Mouse (Mus musculus) right cerebral cortex, postnatal 14 days (tissue): Measurements from ENCODE around the gene Cacng8.
"Not testable (repeated sequence)": the region's sequence is repeated elsewhere in the genome, so short reads cannot be mapped to it uniquely, and the experiment has no call there.

Source experiments
- DNase-seq: peaks from one replicate; pipeline ENCODE4 v3.0.0; 2022

The Cacng8 gene

DNA sequence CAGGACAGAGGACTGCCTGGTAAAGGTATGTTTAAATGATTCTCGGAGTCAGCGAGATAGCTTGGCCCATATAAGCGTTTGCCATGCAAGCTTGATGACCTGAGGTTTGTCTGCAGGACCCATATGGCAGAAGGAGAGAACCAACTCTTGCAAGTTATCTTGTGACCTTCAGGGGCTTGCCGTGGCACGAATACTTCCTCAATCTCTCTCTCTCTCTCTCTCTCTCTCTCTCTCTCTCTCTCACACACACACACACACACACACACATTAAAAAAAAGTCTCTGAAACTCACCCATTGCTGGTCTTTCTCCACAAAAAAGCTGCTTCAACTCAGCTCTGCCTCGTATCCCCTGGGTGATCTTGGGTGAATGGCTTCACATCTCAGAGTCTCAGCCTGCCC, 1.6 kb upstream of the Cacng8 start:
- no peak for DNase-seq

GRCm38 (mm10) chr7:3389444-3390412, 755 bp upstream of the Cacng8 start:
- peak; percentile 87 for DNase-seq

DNA sequence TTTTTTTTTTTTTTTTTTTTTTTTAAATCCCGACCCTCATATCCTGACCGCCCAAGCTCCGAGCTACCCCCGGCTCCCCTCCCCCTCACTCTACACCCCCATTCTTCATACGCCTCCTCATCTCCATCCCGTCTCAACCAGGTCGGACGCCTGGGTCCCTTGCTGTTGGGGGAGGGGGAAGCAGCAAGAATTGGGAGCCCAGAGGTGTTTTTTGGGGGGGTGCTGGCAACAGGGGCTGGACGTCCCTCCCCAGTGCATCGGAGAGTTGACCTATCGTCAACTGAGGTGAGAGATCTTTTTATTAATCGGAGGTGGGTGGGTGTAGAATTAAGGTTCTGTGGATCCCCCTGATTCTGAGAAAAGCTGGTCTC, 583 bp downstream of the Cacng8 start:
- DNase-seq: no peak

GRCm38 (mm10) chr7:3391809-3392208, 1.3 kb downstream of the Cacng8 start:
- DNase-seq: peak; percentile 42

DNA sequence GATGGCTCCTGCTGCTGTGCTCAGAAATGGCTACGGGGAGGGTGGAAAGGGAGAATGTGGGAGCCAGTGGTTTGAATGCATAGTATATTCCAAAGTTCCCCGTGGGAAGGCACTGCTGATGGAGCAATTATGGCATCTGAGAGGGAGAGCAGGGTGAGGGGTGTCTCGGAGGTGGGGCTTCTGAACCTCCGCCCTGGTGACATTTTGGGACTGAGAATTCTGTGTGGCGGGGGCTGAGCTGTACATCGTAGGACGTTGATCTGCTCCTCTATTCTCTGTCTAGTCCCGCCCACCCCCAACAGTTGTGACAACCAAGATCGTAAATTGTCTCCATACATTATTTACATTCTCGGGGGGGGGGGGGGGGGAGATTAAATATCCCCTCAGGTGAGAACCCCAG, 6.9 kb downstream of the Cacng8 start:
- DNase-seq: no peak

- DNase-seq: no peak
Measured at GRCm38 (mm10) chr7:3397797-3398196, 7.3 kb downstream of the Cacng8 start.

DNA sequence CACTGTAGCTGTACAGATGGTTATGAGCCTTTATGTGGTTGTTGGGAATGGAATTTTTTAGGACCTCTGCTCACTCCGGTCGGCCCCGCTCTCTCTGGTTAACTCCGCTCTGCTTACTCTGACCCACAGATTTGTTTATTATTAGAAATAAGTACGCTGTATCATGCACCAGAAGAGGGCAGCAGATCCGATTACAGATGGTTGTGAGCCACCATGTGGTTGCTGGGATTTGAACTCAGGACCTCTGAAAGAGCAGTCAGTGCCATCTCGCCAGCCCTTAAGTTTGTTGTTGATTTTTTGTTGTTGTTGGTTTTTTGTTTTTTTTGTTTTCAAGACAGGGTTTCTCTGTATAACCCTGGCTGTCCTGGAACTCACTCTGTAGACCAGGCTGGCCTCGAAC, 7.9 kb downstream of the Cacng8 start:
- DNase-seq: not testable (repeated sequence)

- DNase-seq: no peak
Measured at GRCm38 (mm10) chr7:3399937-3400336, 9.5 kb downstream of the Cacng8 start.

DNA sequence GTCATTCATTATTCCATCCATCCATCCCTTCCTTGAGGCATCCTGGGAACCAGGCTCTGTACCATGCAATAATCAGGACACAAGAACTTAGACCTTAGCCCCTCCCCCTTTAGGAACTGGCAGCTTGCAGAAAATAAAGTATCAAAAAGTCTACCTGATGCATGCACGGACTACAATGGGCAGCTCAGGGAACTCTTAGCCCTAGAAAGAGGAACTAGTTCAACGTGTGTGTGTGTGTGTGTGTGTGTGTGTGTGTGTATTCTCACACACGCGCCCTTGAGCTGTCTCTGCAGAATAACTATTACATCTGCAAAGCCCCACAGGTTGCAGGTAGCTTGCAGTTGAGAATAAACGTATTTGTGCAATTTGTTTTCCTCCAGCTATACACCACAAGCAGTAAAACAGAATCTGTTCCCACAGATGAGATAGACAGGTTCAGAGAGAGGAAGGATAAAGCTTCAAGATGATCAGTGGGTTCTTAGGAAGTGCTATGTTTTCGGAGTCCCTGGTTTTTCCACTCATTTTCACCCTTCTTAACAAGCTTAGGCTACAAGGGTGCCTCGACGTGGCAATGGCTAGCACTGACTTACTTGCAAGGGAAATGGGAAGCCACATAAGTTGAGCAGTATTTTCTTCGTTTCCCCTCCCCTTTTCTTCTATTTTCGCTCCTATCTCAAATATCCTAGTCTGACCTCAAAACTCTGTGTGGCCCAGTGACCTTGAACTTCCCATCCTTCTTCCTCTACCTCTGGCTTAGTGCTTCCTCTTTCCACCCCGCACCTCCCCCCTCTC, 19.4 kb downstream of the Cacng8 start:
- no peak for DNase-seq

- peak; percentile 48 for DNase-seq
Measured at GRCm38 (mm10) chr7:3411160-3411941, 20.9 kb downstream of the Cacng8 start.

DNA sequence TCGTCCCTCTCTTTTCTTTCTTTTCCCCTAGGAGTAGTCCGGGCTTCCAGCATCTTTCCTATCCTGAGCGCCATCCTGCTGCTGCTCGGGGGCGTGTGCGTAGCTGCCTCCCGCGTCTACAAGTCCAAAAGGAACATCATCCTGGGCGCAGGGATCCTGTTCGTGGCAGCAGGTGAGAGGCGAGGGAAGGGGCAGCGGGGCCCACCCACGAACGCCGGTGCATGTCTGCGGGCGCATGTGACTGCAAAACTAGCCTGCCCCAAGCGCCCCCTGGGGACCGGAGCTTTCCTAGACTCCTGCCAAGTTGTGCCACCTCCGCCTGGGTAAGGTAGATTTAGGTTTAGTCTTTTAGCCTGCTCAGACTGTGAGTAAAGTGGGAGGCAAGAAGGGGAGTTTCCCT, 21.6 kb downstream of the Cacng8 start:
- DNase-seq: peak; percentile 53

GRCm38 (mm10) chr7:3414888-3415287, 24.4 kb downstream of the Cacng8 start:
- peak; percentile 51 for DNase-seq

DNA sequence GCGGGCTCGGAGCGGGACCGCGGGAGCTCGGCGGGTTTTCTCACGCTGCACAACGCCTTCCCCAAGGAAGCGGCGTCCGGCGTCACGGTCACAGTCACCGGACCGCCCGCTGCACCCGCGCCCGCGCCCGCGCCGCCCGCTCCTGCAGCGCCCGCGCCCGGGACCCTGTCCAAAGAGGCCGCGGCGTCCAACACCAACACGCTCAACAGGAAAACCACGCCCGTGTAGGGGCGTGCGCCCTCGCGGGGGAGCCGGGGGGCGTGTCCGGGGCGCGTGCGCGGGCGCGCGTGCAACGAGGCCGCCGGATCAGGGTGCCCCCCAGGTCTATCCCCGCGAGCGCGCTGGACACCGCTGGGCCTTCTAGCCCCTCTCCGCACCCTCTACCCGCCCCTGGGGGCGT, 24.9 kb downstream of the Cacng8 start:
- peak; percentile 31 for DNase-seq

DNA sequence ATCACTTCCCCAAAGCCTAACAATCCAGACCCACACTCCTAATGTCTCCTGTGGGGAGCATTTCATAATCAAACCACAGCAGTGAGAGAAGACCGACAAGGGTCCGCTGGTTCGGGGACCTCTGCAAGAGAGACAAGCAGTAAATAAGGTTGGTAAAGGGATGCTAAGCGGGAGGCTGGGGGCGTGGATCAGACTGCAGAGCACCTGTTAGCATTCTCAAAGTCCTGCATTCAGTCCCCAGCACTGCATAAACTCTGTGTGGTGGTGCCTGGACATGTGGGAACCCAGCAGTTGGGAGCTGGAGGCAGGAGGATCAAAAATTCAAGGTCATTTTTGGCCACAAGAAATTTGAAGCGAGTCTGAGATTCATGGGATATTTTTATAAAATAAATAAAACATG, 29.5 kb downstream of the Cacng8 start:
- DNase-seq: no peak

DNA sequence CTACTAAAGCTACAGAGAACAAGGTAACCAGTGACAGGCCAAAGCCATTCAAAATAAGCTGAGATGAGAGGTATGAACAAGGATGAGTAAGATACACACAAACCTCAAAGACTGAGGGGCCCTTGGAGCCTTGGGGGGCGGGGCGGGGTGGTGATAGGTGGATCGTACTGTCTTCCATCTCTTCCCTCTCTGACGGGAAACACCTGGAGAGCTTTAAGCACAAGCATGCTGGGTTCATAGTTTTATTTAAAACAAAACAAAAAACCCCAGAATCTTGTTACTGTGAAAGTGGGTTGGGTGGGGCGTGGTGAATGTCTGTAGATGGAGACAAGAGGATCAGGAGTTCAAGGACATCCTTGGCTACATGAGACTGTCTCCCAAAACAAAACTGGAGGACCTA, 30.0 kb downstream of the Cacng8 start:
- DNase-seq: no peak

DNA sequence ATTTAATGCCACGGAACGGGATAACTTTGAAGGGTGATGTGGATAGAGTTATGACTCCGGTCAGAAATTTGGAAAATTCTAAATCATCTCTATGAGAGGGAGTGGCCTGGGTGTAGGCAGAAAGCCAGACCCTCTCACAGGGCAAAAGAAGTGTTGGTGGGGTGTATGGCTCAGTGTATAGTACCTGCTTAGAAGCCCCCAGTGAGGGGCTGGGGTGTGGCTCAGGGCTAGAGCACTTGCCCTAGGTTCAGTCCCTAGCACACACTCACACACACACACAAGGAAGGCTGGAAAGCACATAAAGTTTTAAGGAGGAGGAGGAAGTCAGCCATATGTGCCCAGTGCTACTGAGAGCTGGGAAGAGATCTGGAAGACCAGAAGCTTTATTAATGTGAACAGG, 30.8 kb downstream of the Cacng8 start:
- no peak for DNase-seq

DNA sequence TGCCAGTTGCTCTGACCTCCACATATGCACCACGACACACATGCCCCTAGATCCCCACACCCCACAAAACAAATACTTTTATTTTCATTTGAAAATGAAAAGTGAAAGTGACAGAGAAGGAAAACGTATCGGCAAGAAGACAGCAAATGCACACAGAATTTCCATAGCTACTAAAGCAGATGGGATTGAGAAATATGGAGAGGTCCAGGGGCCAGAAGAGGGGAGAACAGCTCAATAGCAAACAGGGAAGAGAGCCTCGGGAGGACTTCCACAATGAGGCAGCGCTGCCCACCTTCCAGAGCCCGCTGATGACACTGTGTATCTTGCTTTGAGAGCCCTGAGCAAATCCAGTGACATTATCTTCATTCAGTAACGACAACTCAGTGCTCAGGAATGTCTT, 31.6 kb downstream of the Cacng8 start:
- DNase-seq: no peak

DNA sequence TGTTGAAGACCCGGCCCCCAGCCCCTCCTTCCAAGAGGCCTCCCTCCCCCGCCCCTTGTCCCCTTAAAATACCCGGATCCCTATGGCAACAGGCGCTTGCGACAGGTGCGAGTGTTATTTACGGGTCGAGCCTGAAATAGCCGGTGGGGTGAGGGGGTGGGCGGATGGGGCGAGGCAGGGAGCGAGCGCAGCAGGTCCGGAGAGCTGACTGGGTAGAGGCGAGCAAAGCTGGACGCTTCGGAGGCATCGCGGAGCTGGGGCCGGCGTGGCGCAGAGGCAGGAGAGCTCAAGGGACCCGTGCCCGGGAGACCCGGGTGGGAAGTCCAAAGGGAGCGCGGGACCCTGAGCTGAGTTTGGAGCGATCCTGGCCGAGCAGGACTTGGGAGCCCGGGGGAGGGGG, 32.9 kb downstream of the Cacng8 start:
- DNase-seq: peak; percentile 26

DNA sequence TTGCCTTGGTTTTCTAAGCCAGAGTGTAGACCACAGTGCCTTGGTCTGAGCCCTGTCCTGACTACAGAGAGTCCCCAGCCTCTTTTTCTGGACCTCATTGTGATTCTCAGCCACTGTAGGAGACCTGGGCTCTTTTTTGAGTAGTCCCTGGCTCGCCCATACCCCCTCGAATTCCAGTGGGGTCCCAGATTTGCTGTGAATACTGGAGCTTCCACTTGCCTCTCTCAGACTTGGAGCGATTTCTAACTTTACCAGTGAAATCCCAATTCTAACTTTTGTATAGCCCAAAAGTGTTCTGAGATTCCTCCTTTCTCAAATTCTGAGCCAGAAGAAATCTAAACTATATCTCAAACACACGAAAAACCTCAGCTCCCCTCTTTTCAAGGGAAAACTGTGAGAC, 33.4 kb downstream of the Cacng8 start, which contains the start of gene Cacng6:
TSS of gene Cacng6 (plus strand) at position 301 of the 400 bp plus-strand sequence.
- DNase-seq: no peak

DNA sequence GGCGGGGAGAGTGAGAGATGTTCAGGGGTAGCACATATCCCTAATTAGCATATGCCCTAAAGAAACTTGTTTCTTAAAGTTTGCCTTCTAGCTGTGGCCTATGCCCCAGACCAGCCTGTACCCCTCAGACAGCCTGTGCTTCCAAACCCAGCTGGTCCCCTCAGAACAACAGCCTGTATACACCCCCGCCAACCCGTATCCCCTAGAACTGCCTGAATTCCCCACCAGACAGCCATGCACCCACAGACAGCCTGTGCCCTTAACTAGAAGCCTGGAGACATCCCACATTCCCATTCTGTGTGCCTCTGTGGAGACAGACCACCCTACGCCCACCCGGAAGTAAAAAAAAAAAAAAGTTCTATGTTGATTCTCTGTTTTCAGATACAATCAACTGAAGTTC, 34.7 kb downstream of the Cacng8 start:
- DNase-seq: no peak

DNA sequence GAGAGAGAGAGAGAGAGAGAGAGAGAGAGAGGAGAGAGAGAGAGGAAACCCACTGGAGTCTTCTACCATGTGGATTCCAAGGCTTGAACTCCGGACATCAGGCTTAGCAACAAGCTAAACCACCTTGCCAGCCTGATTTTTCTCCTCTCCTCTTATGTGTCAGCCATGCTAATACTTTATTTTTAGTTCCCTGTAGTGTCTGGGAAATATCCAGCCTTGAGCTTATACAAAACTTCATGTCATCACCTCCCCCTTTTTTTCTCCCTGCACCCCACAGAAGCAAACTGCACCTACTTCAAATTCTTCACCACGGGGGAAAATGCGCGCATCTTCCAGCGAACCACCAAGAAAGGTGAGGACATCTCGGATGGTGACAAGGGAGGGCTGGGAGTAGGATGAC, 39.7 kb downstream of the Cacng8 start:
- DNase-seq: no peak

DNA sequence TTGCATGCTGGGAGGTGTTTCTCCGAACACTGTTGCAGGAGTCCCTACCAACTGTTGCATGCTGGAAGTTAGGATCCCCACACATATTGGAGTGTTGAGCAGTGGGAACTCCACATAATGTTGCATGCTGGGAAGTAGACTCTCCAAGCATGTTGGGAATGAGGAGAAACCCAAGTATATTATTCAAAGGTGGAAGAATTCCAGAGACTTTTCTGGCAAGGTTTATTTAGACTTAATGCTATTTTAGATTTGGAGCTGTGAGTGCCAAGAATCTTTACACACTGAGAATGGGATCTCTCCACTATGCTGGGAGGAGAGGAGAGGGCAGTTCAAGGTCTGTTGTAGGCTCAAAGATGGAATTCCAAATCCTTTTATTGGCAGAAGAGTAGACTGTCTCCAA, 41.6 kb downstream of the Cacng8 start:
- DNase-seq: no peak

- DNase-seq: no peak
Measured at GRCm38 (mm10) chr7:3437941-3438340, 47.5 kb downstream of the Cacng8 start.
